Mouse (Mus musculus): ENCODE results near the gene Ptbp3. TPM values are rescaled to one million over a fixed set of nuclear protein-coding genes. Genes with fewer than 3 reads are reported as not detected.

The Ptbp3 gene
- 189 TPM for polyA plus RNA-seq (2017; shearing (Covaris generic))

GRCm38 (mm10) chr4:59549175-59549976 lies at the start of gene Ptbp3:
Gene Ptbp3 (minus strand): TSS chr4:59549364.

GRCm38 (mm10) chr4:59581314-59582185 lies 32.4 kb upstream of the Ptbp3 start, which contains the start of gene Hsdl2:
Gene Hsdl2 (plus strand): TSS chr4:59581563.

GRCm38 (mm10) chr4:59437990-59438854 lies 110.9 kb downstream of the Ptbp3 start, which contains the start of gene Susd1:
Gene Susd1 (minus strand): TSS chr4:59438633.

Other genes starting within 250 kb of the Ptbp3 start
- 4.7 TPM for gene Susd1, start 110.7 kb downstream of the Ptbp3 start, polyA plus RNA-seq (2017; shearing (Covaris generic))
- gene Hsdl2, start 32.2 kb upstream of the Ptbp3 start, polyA plus RNA-seq (2017; shearing (Covaris generic)) = 41.6 TPM
- 10.1 TPM for gene E130308A19Rik, start 76.8 kb upstream of the Ptbp3 start, polyA plus RNA-seq (2017; shearing (Covaris generic))

All from inflammation-experienced regulatory T-cells, adult 16 weeks (primary cell).